Mouse (Mus musculus) CH12.LX (cell line): Measurements from ENCODE around the gene Atp7a. TPM values are rescaled to one million over a fixed set of nuclear protein-coding genes. Genes with fewer than 3 reads are reported as not detected.

Experiments used
- DNase-seq: peaks from one replicate; pipeline ENCODE4 v3.0.0-alpha.2; 2013; ENCODE audit errors: extremely low read depth
- H3K27ac ChIP-seq: 2 replicates; pipeline ENCODE4 v1.5.1; 2012; ENCODE audit warnings: low read depth, mild to moderate bottlenecking, control low read depth, moderate library complexity; ENCODE audit not compliant: insufficient read depth
- H3K27me3 ChIP-seq: replicated peaks from 2 replicates; pipeline ENCODE3; 2012; ENCODE audit warnings: inconsistent platforms
- H3K36me3 ChIP-seq, 2 experiments: replicated peaks in 1 of 2; 2 replicates each; pipeline versions ENCODE3 to v1.6.1; 2012; ENCODE audit warnings: inconsistent platforms in 1 of 2, low read length in 1 of 2, mild to moderate bottlenecking in 1 of 2, mixed read lengths in 1 of 2, moderate library complexity in 1 of 2; ENCODE audit not compliant: control insufficient read depth in 1 of 2, insufficient read depth in 1 of 2
- H3K4me1 ChIP-seq, 2 experiments: 2 replicates each; pipeline ENCODE4 v1.6.1; 2012; ENCODE audit warnings: inconsistent platforms in 1 of 2, moderate library complexity in 1 of 2; ENCODE audit not compliant: insufficient read depth in 2 of 2, control insufficient read depth in 1 of 2
- H3K4me2 ChIP-seq: 2 replicates; pipeline ENCODE4 v1.6.1; 2012; ENCODE audit warnings: low read depth, mild to moderate bottlenecking, control low read depth; ENCODE audit not compliant: poor library complexity, insufficient read depth, severe bottlenecking
- H3K4me3 ChIP-seq, 3 experiments: fragments of 150-350 bp in 1 of 3; sonication (generic) in 1 of 3; replicated peaks in 1 of 3; 2 replicates each; pipeline versions ENCODE3 to v1.5.1; 2011 to 2012; ENCODE audit warnings: low read depth in 2 of 3, low read length in 2 of 3, mild to moderate bottlenecking in 2 of 3, moderate library complexity in 2 of 3, control low read depth in 1 of 3, improper control_type of control experiment in 1 of 3, inconsistent platforms in 1 of 3, mixed read lengths in 1 of 3; ENCODE audit not compliant: poor library complexity in 1 of 3
- H3K79me2 ChIP-seq: replicated peaks from 2 replicates; pipeline ENCODE4 v1.6.1; 2012; ENCODE audit warnings: mild to moderate bottlenecking, moderate library complexity; ENCODE audit not compliant: control insufficient read depth, poor library complexity, insufficient read depth, severe bottlenecking; ENCODE audit errors: extremely low read depth
- H3K9ac ChIP-seq: 2 replicates; pipeline ENCODE4 v1.6.1; 2012; ENCODE audit warnings: low read depth, mild to moderate bottlenecking, control low read depth, moderate library complexity; ENCODE audit not compliant: insufficient read depth
- H3K9me3 ChIP-seq: replicated peaks from 2 replicates; pipeline ENCODE3; 2012; ENCODE audit warnings: low read length, inconsistent platforms, mixed read lengths
- EP300 ChIP-seq: IDR thresholded peaks from 2 replicates; pipeline ENCODE4 v1.6.1; 2011; ENCODE audit warnings: low read length, improper control_type of control experiment
- ETS1 ChIP-seq: conservative IDR thresholded peaks from 2 replicates; pipeline ENCODE4 v1.6.1; 2012; ENCODE audit warnings: low read depth, mild to moderate bottlenecking, inconsistent platforms, low read length, improper control_type of control experiment, moderate library complexity
- IRF4 ChIP-seq: IDR thresholded peaks from 2 replicates; pipeline ENCODE4 v1.6.1; 2014; ENCODE audit warnings: low read depth, mild to moderate bottlenecking, inconsistent platforms, low read length, improper control_type of control experiment
- JUN ChIP-seq: IDR thresholded peaks from 2 replicates; pipeline ENCODE4 v1.6.1; 2011; ENCODE audit warnings: low read depth, mild to moderate bottlenecking, low read length, improper control_type of control experiment, moderate library complexity; ENCODE audit not compliant: insufficient read depth
- JUND ChIP-seq: conservative IDR thresholded peaks from 2 replicates; pipeline ENCODE4 v1.6.1; 2011; ENCODE audit warnings: low read depth, low read length, improper control_type of control experiment
- KAT2A ChIP-seq: IDR thresholded peaks from 2 replicates; pipeline ENCODE4 v1.6.1; 2012; ENCODE audit warnings: low read length, improper control_type of control experiment, inconsistent platforms; ENCODE audit not compliant: insufficient replicate concordance
- MAFK ChIP-seq: IDR thresholded peaks from 2 replicates; pipeline ENCODE4 v1.6.1; 2011; ENCODE audit warnings: low read length, improper control_type of control experiment; ENCODE audit not compliant: insufficient replicate concordance
- MAX ChIP-seq: IDR thresholded peaks from 2 replicates; pipeline ENCODE4 v1.6.1; 2011; ENCODE audit warnings: low read length, improper control_type of control experiment
- MAZ ChIP-seq: IDR thresholded peaks from 2 replicates; pipeline ENCODE4 v1.6.1; 2012; ENCODE audit warnings: low read depth, mild to moderate bottlenecking, inconsistent platforms, low read length, improper control_type of control experiment, moderate library complexity
- MYC ChIP-seq: IDR thresholded peaks from 2 replicates; pipeline ENCODE4 v1.6.1; 2011; ENCODE audit warnings: low read depth, mild to moderate bottlenecking, improper control_type of control experiment, low read length
- RCOR1 ChIP-seq: conservative IDR thresholded peaks from 2 replicates; pipeline ENCODE4 v1.6.1; 2012; ENCODE audit warnings: low read depth, mild to moderate bottlenecking, inconsistent platforms, low read length, improper control_type of control experiment
- SIN3A ChIP-seq: IDR thresholded peaks from 2 replicates; pipeline ENCODE4 v1.6.1; 2012; ENCODE audit warnings: low read length, improper control_type of control experiment, inconsistent platforms
- SMC3 ChIP-seq: IDR thresholded peaks from 2 replicates; pipeline ENCODE4 v1.6.1; 2011; ENCODE audit warnings: low read depth, low read length, improper control_type of control experiment
- TBP ChIP-seq: conservative IDR thresholded peaks from 2 replicates; pipeline ENCODE4 v1.6.1; 2011; ENCODE audit warnings: low read depth, low read length, improper control_type of control experiment
- TCF12 ChIP-seq: IDR thresholded peaks from 2 replicates; pipeline ENCODE4 v1.6.1; 2014; ENCODE audit warnings: low read depth, mild to moderate bottlenecking, inconsistent platforms, low read length, improper control_type of control experiment
- UBTF ChIP-seq: IDR thresholded peaks from 2 replicates; pipeline ENCODE4 v1.6.1; 2012; ENCODE audit warnings: low read depth, mild to moderate bottlenecking, inconsistent platforms, low read length, improper control_type of control experiment, moderate library complexity
- USF1 ChIP-seq: IDR thresholded peaks from 2 replicates; pipeline ENCODE4 v1.6.1; 2014; ENCODE audit warnings: low read depth, mild to moderate bottlenecking, inconsistent platforms, low read length, improper control_type of control experiment
- ZNF384 ChIP-seq: IDR thresholded peaks from 2 replicates; pipeline ENCODE4 v1.6.1; 2012; ENCODE audit warnings: low read depth, low read length, improper control_type of control experiment, inconsistent platforms
- dilution Hi-C: fragments of 300-500 bp; cut with MboI; formaldehyde crosslinking; loops from 2 replicates; pipeline ENCODE4 v1.14.3; 2020; ENCODE audit warnings: low sequenced_read_pairs; ENCODE audit not compliant: extremely low pct_unique_long_range_greater_than_20kb, extremely low pct_ligation_motif_present
- in situ Hi-C: fragments of 300-500 bp; cut with MboI; formaldehyde crosslinking; loops from 3 replicates; pipeline ENCODE4 v1.14.3; 2019; ENCODE audit warnings: low sequenced_read_pairs, low pct_ligation_motif_present, low pct_unique_long_range_greater_than_20kb, mixed read lengths
- polyA plus RNA-seq: library from polyadenylated mRNA; unstranded; fragments of >175 nt; gene quantifications from 2 replicates; pipeline ENCODE4 v1.2.1, GENCODE M21; 2012; ENCODE audit warnings: low read depth; ENCODE audit not compliant: insufficient read length
- total RNA-seq, 2 experiments: library from RNA; depleted of rRNA; stranded (reverse); fragments of 300-350 nt in 1 of 2; fragments of >200 nt in 1 of 2; gene quantifications; 2 replicates each; pipeline ENCODE4 v1.2.3; 2012 to 2014

Gene Atp7a
- total and polyA plus RNA-seq, 3 experiments = 2.2 to 5.4 (median 4.0) TPM

- no peaks in the 10 kb centered on the region for H3K36me3 ChIP-seq
- no peaks in the 10 kb centered on the region for H3K4me1 ChIP-seq
- no peak overlapping the region for H3K27ac ChIP-seq
- no peak overlapping the region for H3K4me2 ChIP-seq
- no peaks in the 10 kb centered on the region for H3K27me3 ChIP-seq
- H3K79me2 ChIP-seq = no peaks in the 10 kb centered on the region; the same call in 1 of the 2 replicates
- no peak for DNase-seq
- dilution Hi-C loops = no loop called here
- no peaks in the 10 kb centered on the region for H3K9me3 ChIP-seq
- in situ Hi-C loops = no loop called here
- TF ChIP-seq MYC (no peak), SMC3 (no peak)
- TF ChIP-seq, all 38 proteins: peak for 0
- no peak overlapping the region for H3K9ac ChIP-seq
- H3K4me3 ChIP-seq = no peak overlapping the region
Observed at GRCm38 (mm10) chrX:106045455-106045854, 18.4 kb downstream of the Atp7a start.

DNA sequence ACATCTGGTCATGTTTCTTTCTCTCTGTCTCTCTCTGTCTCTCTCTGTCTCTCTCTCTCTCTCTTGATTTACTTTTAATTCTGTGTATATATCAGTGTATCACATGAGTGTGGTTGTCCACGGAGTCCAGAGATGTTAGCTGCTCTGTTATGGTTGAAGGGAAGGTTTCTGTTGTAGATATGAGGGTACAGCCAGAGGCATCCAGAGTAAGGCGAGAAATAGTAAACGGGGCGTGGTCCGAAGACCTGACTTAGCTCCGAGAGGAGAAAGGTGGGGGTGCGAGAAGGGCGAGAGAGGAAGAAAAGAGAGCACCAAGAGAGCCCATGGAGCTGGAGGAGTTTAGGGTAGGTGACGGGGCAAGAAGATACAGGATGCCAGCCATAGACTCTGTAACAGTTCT, 18.9 kb downstream of the Atp7a start:
- H3K9ac ChIP-seq = no peak overlapping the region
- H3K27me3 ChIP-seq = no peaks in the 10 kb centered on the region
- dilution Hi-C loops = no loop called here
- no peaks in the 10 kb centered on the region for H3K4me1 ChIP-seq
- no peak for TF ChIP-seq SIN3A
- no peak for TF ChIP-seq UBTF
- no peak for TF ChIP-seq JUN
- no peak for TF ChIP-seq MYC
- TF ChIP-seq KAT2A = no peak
- TF ChIP-seq TCF12 = no peak
- no peak for TF ChIP-seq EP300
- TF ChIP-seq MAX = no peak
- no peak for TF ChIP-seq ZNF384
- TF ChIP-seq ETS1 = no peak
- no peak for TF ChIP-seq USF1
- no peak overlapping the region for H3K27ac ChIP-seq
- no peak overlapping the region for H3K4me3 ChIP-seq
- H3K9me3 ChIP-seq = no peaks in the 10 kb centered on the region
- no peak for DNase-seq
- in situ Hi-C loops = no loop called here
- H3K79me2 ChIP-seq = no peaks in the 10 kb centered on the region; the same call in 1 of the 2 replicates
- H3K4me2 ChIP-seq = no peak overlapping the region
- peaks cover 0 to 2% of the 10 kb centered on the region in 2 experiments for H3K36me3 ChIP-seq

GRCm38 (mm10) chrX:106048191-106048590, 21.1 kb downstream of the Atp7a start:
- Histone ChIP-seq H3K9me3 (no peaks in the 10 kb centered on the region), H3K9ac (no peak overlapping the region), H3K4me1 (no peaks in the 10 kb centered on the region), H3K79me2 (no peaks in the 10 kb centered on the region; the same call in 1 of the 2 replicates), H3K27ac (no peak overlapping the region), H3K4me3 (no peak overlapping the region), H3K36me3 (peaks cover 0 to 4% of the 10 kb centered on the region in 2 experiments), H3K4me2 (no peak overlapping the region), H3K27me3 (no peaks in the 10 kb centered on the region)
- in situ Hi-C loops (no loop called here), dilution Hi-C loops (no loop called here)
- no peak for DNase-seq
- no peak for TF ChIP-seq RCOR1
- no peak for TF ChIP-seq IRF4
- TF ChIP-seq JUND = no peak
- TF ChIP-seq KAT2A = no peak
- no peak for TF ChIP-seq SIN3A
- TF ChIP-seq MAFK = no peak
- no peak for TF ChIP-seq TBP
- TF ChIP-seq MAZ = no peak
